Mouse (Mus musculus): Measurements from ENCODE around the gene Psmb11.

GRCm38 (mm10) chr14:54629797-54630196, 8.6 kb downstream of the Psmb11 start:
- TF ChIP-seq CTCF (IDR thresholded peaks at IDR 0.05; ENCODE audit: low read depth) (no peak), EP300 (IDR thresholded peaks at IDR 0.05; ENCODE audit: low read depth) (no peak)

All from heart, postnatal 0 days (tissue).